Mouse (Mus musculus): ENCODE measurements around the gene Olfml2a. TPM values are rescaled to one million over a fixed set of nuclear protein-coding genes. Genes with fewer than 3 reads are reported as not detected.

The Olfml2a gene
- total and polyA plus RNA-seq, 3 experiments, result 0.12 to 0.33 TPM; not detected in 1

DNA sequence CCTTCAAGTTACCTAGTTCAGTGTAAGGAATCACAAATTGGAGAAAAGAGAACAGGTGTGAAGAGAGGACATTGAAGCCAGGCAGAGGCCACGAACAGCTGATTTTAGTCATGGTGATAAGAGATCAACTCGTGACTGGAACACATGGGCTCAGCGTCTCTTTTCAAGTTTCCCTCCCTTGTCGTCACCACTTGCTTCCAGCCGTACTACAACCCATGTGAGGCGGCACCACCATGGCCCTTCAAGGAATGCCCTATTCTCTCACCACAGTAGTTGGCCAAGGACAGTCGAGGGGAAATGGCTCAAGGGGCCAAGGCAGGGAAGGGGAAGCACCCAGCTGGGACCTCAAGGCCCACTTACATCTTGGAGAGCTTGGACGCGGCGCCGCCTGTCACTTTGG is 72.6 kb downstream of the Olfml2a start:
- Histone ChIP-seq H3K79me2 (ENCODE audit: control insufficient read depth, insufficient read depth, low read length, poor library complexity) (peaks cover 54% of the 10 kb centered on the region), H3K27ac (ENCODE audit: control insufficient read depth, low read depth, low read length) (peak overlapping the region; percentile 83), H3K27me3 (ENCODE audit: control insufficient read depth in 1 of 2, insufficient read depth in 2 of 2, low read length in 2 of 2) (no peaks in the 10 kb centered on the region), H3K36me3 (ENCODE audit: control insufficient read depth in 1 of 2, insufficient read depth in 2 of 2, low read length in 2 of 2) (peaks cover 0 to 20% of the 10 kb centered on the region in 2 experiments; a peak in 3 of 4 replicates), H3K9ac (ENCODE audit: control insufficient read depth, low read depth, low read length, poor library complexity, severe bottlenecking) (peak overlapping the region; percentile 97), H3K4me3 (ENCODE audit: control insufficient read depth in 1 of 2, insufficient read depth in 1 of 2, low read depth in 2 of 2, low read length in 2 of 2) (peak overlapping the region; percentile 86 to 88), H3K9me3 (replicated peaks; ENCODE audit: insufficient read depth, low read length) (no peaks in the 10 kb centered on the region), H3K4me1 (ENCODE audit: control insufficient read depth in 1 of 2, insufficient read depth in 2 of 2, low read length in 2 of 2) (peaks cover 6 to 11% of the 10 kb centered on the region in 2 experiments)
- peak; percentile 68 for DNase-seq (ENCODE audit: low read depth, low spot score)
- no peak for TF ChIP-seq NELFE (IDR thresholded peaks at IDR 0.05; ENCODE audit: low read depth, low read length)
- TF ChIP-seq MXI1 (IDR thresholded peaks at IDR 0.05; ENCODE audit: low read depth, low read length), result peak; percentile 62
- TF ChIP-seq EP300 (IDR thresholded peaks at IDR 0.05; ENCODE audit: low read depth in 1 of 2, low read length in 2 of 2), result no peak
- TF ChIP-seq USF1 (IDR thresholded peaks at IDR 0.05; ENCODE audit: low read depth, low read length), result peak; percentile 63; the same call in 1 of the 2 replicates
- no peak for TF ChIP-seq ZKSCAN1 (IDR thresholded peaks at IDR 0.05; ENCODE audit: low read depth, low read length)
- no peak; the same call in 1 of the 2 replicates for TF ChIP-seq SIN3A (IDR thresholded peaks at IDR 0.05; ENCODE audit: low read length)
- TF ChIP-seq POLR2A (IDR thresholded peaks at IDR 0.05; ENCODE audit: control insufficient read depth in 1 of 2, insufficient read depth in 1 of 2, low read depth in 1 of 2, low read length in 2 of 2, poor library complexity in 1 of 2), result peak in 1 of 2 experiments; percentile 14; a peak in 2 of 4 replicates
- TF ChIP-seq GATA1 (IDR thresholded peaks at IDR 0.05; ENCODE audit: low read depth, low read length), result peak; percentile 59; the same call in 1 of the 2 replicates
- no peak for TF ChIP-seq MAZ (IDR thresholded peaks at IDR 0.05; ENCODE audit: low read depth, low read length)
- peak; percentile 74; the same call in 1 of the 2 replicates for TF ChIP-seq BHLHE40 (IDR thresholded peaks at IDR 0.05; ENCODE audit: borderline replicate concordance, low read depth, low read length)
- peak; percentile 89 for TF ChIP-seq ETS1 (IDR thresholded peaks at IDR 0.05; ENCODE audit: low read depth, low read length)
- TF ChIP-seq MEF2A (IDR thresholded peaks at IDR 0.05; ENCODE audit: extremely low read depth, insufficient replicate concordance, low read depth, low read length, poor library complexity, severe bottlenecking), result no peak
- no peak for TF ChIP-seq ZNF384 (IDR thresholded peaks at IDR 0.05; ENCODE audit: low read depth, low read length)
- TF ChIP-seq KAT2A (conservative IDR thresholded peaks at IDR 0.05; ENCODE audit: low read depth, low read length), result 0 out of 2 replicates have a peak, but pooled peaks have one; percentile 7
- no peak for TF ChIP-seq ZC3H11A (IDR thresholded peaks at IDR 0.05; ENCODE audit: low read depth, low read length)
- 0 out of 2 replicates have a peak, but pooled peaks have one; percentile 10 for TF ChIP-seq NRF1 (IDR thresholded peaks at IDR 0.05; ENCODE audit: insufficient read depth, low read depth, low read length, poor library complexity, severe bottlenecking)
- peak; percentile 93 for TF ChIP-seq MAX (IDR thresholded peaks at IDR 0.05; ENCODE audit: low read length)
- no peak for TF ChIP-seq TCF12 (IDR thresholded peaks at IDR 0.05; ENCODE audit: low read depth, low read length)
- no peak for TF ChIP-seq POLR2AphosphoS2 (IDR thresholded peaks at IDR 0.05; ENCODE audit: low read length)
- TF ChIP-seq UBTF (IDR thresholded peaks at IDR 0.05; ENCODE audit: borderline replicate concordance, insufficient read depth, low read depth, low read length), result no peak
- TF ChIP-seq ELF1 (IDR thresholded peaks at IDR 0.05; ENCODE audit: low read depth, low read length), result no peak
- TF ChIP-seq HCFC1 (IDR thresholded peaks at IDR 0.05; ENCODE audit: low read depth, low read length), result no peak
- TF ChIP-seq RAD21 (IDR thresholded peaks at IDR 0.05; ENCODE audit: low read depth, low read length), result no peak
- peak; percentile 90 for TF ChIP-seq MYC (IDR thresholded peaks at IDR 0.05; ENCODE audit: low read depth, low read length)
- TF ChIP-seq GABPA (IDR thresholded peaks at IDR 0.05; ENCODE audit: low read depth, low read length), result no peak

Measured in MEL (cell line).